Mouse (Mus musculus): ENCODE data around the gene Neurl1a. TPM values are rescaled to one million over a fixed set of nuclear protein-coding genes. Genes with fewer than 3 reads are reported as not detected.

Neurl1a gene
- polyA plus RNA-seq, 3 experiments from 2014 or later = 0.19 to 0.32 (median 0.25) TPM

GRCm38 (mm10) chr19:47216766-47217165 lies 38.1 kb downstream of the Neurl1a start:
- ATAC-seq = no peak

GRCm38 (mm10) chr19:47219622-47220021 lies 41.0 kb downstream of the Neurl1a start:
- ATAC-seq = no peak

GRCm38 (mm10) chr19:47220232-47220631 lies 41.6 kb downstream of the Neurl1a start:
- no peak for ATAC-seq

GRCm38 (mm10) chr19:47221006-47221405 lies 42.4 kb downstream of the Neurl1a start:
- ATAC-seq = no peak

GRCm38 (mm10) chr19:47221500-47222153 lies 43.0 kb downstream of the Neurl1a start:
- no peak for ATAC-seq

- no peak for ATAC-seq
Measured at GRCm38 (mm10) chr19:47222154-47222840, 43.7 kb downstream of the Neurl1a start.

- no peak for ATAC-seq
Measured at GRCm38 (mm10) chr19:47222841-47223557, 44.4 kb downstream of the Neurl1a start.

GRCm38 (mm10) chr19:47224743-47225142 lies 46.1 kb downstream of the Neurl1a start:
- ATAC-seq = no peak

- no peak for ATAC-seq
Measured at GRCm38 (mm10) chr19:47225791-47226190, 47.2 kb downstream of the Neurl1a start.

- no peak for ATAC-seq
Measured at GRCm38 (mm10) chr19:47228725-47229252, 50.2 kb downstream of the Neurl1a start.

GRCm38 (mm10) chr19:47229461-47229860 lies 50.8 kb downstream of the Neurl1a start:
- ATAC-seq = no peak

- ATAC-seq = no peak
Measured at GRCm38 (mm10) chr19:47230082-47230481, 51.5 kb downstream of the Neurl1a start.

GRCm38 (mm10) chr19:47230682-47231081 lies 52.1 kb downstream of the Neurl1a start:
- no peak for ATAC-seq

- ATAC-seq = no peak
Measured at GRCm38 (mm10) chr19:47231389-47231788, 52.8 kb downstream of the Neurl1a start.

GRCm38 (mm10) chr19:47232077-47232865 lies 53.7 kb downstream of the Neurl1a start:
- no peak for ATAC-seq

- no peak for ATAC-seq
Measured at GRCm38 (mm10) chr19:47233087-47233486, 54.5 kb downstream of the Neurl1a start.

GRCm38 (mm10) chr19:47240076-47240475 lies 61.5 kb downstream of the Neurl1a start:
- ATAC-seq = no peak

- no peak for ATAC-seq
Measured at GRCm38 (mm10) chr19:47240957-47241356, 62.3 kb downstream of the Neurl1a start.

- ATAC-seq = no peak
Measured at GRCm38 (mm10) chr19:47242227-47242626, 63.6 kb downstream of the Neurl1a start.

GRCm38 (mm10) chr19:47245512-47245911 lies 66.9 kb downstream of the Neurl1a start:
- no peak for ATAC-seq

- no peak for ATAC-seq
Measured at GRCm38 (mm10) chr19:47247791-47248190, 69.2 kb downstream of the Neurl1a start.

- no peak for ATAC-seq
Measured at GRCm38 (mm10) chr19:47248296-47248695, 69.7 kb downstream of the Neurl1a start.

Data from inflammation-experienced regulatory T-cells, adult 6 months (primary cell).